Mouse (Mus musculus) cerebellum, adult (tissue): ENCODE data around the gene Fgfr2.

Experiments
- ATAC-seq: cut with Nextera tagmentation; 2 replicates; pipeline ENCODE4 v1.9.2; 2017; ENCODE audit warnings: mild to moderate bottlenecking, moderate library complexity, mixed read lengths; ENCODE audit not compliant: insufficient number of reproducible peaks, low FRiP score, low TSS enrichment

The Fgfr2 gene

DNA sequence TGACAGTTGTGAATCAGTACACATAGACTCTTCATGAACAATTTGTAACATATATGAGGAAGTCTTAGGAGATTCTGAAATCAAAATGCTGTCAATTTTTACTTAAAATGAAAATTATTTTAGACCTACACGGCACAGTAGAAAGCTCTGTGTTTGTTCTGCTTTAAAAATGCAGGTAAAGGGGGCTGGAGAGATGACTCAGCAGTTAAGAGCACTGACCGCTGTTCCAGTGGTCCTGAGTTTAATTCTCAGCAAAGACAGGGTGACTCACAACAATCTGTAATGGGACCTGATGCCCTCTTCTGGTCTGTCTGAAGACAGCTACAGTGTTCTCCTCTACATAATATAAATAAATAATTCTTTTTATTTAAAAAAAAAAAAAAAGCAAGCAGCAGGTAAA is 157.4 kb downstream of the Fgfr2 start:
- no peak for ATAC-seq

DNA sequence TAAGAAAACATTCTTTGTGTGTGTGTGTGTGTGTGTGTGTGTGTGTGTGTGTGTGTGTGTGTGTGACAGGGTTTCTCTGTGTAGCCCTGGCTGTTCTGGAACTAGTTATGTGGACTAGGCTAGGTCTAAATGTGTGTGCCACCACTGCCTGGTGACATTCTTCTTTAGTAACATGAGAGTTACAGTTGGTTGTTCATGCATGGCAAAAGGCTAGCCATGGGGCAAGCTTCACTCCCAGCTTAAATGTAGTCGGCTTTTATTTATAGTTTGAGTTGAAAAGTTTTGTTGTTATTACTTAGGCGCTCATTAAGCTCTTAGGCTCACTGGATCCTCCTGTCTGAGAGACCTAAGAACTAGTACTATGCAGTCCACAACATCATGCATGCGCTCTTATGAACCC is 158.8 kb downstream of the Fgfr2 start:
- no peak for ATAC-seq

- ATAC-seq = no peak
Measured at GRCm38 (mm10) chr7:132950613-132951012, 172.5 kb downstream of the Fgfr2 start.

GRCm38 (mm10) chr7:132949968-132950367 is 173.2 kb downstream of the Fgfr2 start:
- ATAC-seq = no peak

GRCm38 (mm10) chr7:132940569-132940968 is 182.6 kb downstream of the Fgfr2 start:
- no peak for ATAC-seq

GRCm38 (mm10) chr7:132939118-132939517 is 184.0 kb downstream of the Fgfr2 start:
- ATAC-seq = no peak

DNA sequence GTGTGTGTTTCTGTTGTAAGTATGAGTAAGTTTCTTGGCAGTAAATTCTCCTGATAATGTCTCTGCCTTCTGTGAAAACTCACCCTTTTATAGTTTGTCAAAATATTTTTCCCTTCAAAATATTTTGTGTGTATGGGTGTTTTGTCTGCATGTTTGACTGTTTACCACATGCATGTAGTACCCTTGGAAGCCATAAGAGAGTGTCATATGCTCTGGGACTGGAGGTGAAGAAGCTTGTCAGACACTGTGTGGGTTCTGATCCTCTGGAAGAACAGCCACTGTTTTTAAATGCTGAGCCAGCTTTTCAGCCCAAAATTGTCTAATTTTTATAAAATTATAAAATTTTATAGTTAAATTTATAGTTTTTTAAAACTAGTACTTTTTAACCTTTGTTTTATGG is 188.4 kb downstream of the Fgfr2 start:
- no peak for ATAC-seq

DNA sequence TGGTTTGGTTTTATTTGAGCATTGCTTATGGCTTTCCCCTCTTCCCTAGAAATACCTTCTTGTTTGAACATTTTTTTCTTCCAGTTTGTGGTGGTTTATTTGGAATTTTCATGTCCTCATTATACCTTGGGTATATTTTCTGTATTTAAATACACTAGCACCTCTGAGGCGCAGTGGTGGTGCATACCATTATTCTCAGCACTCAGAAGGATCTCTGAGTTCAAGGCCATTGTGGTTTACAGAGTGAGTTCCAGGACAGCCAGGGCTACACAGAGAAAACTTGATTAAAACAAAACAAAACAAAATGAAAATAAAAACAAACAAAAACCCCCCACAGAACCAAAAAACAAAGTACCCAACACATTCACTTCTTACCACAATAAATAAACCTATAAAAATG is 189.8 kb downstream of the Fgfr2 start:
- no peak for ATAC-seq

DNA sequence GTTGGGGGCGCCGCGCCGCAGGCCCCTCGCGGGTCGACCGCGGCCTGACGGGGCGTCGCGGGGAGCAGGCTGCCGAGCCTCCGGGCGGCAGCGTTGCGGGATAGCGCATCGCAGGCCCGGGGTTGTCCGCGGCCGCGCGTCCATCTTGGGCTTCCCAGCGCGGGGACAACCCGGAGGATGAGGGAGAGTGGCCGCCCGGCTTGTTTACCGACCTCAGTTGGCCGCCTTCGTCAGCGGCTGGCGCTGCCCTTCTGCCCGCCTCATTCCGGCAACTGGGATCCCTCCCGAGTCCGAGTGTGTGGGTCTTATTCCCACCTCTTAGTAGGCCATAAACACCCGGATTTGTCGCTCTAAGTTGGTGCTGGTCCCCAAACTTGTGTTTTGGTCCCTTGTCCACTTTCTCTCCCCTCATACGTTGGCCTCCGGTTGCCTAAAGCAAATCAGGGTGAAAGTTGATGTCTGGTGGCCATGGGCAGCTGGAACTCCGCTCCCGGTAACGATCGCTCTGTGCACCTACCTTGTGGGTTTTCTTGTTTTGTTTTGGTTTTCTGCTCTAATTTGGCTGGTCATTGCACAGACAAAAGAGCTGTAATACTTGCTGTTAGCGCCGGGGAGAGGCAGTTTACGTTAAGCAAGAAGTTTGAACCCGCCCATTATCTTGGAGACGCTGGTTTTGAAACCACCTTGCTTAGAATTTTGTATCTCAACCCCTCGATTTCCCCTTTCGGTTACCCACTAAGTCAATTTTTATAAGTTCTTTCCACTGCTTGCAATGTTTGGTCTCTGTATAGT is 191.4 kb downstream of the Fgfr2 start:
- peak; percentile 8; the same call in 1 of the 2 replicates for ATAC-seq

DNA sequence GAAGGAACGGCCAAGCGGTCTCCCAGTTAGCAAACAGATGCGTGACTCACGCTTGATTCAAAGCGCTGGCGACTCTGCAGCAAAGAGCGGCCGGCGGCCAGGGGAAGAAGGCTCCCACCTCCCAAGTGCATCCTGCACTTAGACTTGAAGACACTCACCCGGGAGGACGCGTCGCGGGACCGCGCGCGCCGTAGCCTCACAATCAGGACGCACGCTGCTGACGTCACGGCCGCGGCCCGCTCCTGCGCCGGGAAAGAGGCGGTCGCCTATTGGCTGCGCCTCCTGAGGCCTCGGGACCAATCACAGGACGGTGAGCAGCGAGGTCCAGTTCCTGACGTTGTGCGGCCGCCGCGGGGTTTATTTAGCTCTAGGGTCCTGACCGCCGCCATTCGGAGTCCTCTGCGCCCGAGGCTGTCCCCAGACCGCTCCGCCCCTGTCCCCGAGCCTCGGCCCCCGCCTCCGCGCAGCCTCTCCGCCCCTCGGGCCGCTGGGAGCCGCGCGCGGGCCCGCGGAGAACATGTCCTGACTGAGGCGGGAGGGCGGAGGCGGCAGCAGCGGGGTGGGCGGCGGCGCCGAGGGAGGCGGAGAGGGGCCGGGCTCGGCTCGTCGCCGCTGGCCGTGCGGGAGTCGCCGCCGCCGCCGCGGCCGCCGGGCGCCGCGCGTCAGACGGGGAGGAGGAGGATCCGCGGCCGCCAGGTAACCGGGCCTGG is 192.1 kb downstream of the Fgfr2 start, which contains the start of gene Zranb1:
TSS of gene Zranb1 (plus strand) at position 293 of the 710 bp plus-strand sequence.
- peak; percentile 100 for ATAC-seq

GRCm38 (mm10) chr7:132930055-132930454 is 193.1 kb downstream of the Fgfr2 start:
- ATAC-seq = no peak

GRCm38 (mm10) chr7:132927201-132927600 is 195.9 kb downstream of the Fgfr2 start:
- no peak for ATAC-seq

DNA sequence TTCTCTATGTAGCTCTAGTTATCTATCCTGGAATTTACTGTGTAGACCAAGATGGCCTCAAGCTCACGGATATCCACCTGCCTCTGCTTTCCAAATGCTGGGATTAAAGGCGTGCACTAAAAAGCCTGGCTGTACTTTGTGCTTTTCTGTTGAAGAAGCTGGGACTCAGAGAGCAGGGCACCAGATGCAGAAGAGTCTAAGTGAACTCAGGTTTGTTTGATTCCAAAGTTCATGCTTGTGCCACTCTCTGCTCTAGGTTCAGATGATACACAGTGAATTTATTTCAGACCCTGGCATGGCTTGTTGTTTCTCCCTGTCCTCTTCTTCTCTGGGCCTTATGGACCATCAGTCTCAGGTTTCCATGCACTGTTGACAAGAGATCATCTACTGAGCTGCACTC is 197.9 kb downstream of the Fgfr2 start:
- ATAC-seq = no peak

- no peak for ATAC-seq
Measured at GRCm38 (mm10) chr7:132921971-132922370, 201.2 kb downstream of the Fgfr2 start.

- no peak for ATAC-seq
Measured at GRCm38 (mm10) chr7:132903796-132904195, 219.4 kb downstream of the Fgfr2 start.

- ATAC-seq = no peak
Measured at GRCm38 (mm10) chr7:132900826-132901531, 222.2 kb downstream of the Fgfr2 start.

- no peak for ATAC-seq
Measured at GRCm38 (mm10) chr7:132898234-132898633, 224.9 kb downstream of the Fgfr2 start.

DNA sequence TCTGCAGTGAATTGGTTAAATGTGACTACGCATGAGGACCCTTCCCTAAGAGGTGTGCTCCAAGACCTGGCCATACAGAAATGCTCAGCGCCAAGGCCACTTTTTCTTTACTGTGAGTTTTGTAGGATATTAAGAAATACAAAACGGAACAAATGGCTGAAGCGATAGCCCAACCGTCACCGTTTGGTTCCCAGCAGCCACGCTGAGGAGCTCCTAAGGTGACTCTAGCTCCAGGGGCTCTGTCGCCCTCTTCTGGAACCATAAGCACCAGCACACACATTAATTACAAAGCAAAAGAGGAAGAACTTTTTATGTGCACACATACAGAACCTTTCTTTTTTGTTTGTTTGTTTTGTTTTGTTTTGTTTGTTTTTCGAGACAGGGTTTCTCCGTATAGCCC is 225.9 kb downstream of the Fgfr2 start:
- no peak for ATAC-seq

- ATAC-seq = no peak
Measured at GRCm38 (mm10) chr7:132896206-132896815, 226.8 kb downstream of the Fgfr2 start.

DNA sequence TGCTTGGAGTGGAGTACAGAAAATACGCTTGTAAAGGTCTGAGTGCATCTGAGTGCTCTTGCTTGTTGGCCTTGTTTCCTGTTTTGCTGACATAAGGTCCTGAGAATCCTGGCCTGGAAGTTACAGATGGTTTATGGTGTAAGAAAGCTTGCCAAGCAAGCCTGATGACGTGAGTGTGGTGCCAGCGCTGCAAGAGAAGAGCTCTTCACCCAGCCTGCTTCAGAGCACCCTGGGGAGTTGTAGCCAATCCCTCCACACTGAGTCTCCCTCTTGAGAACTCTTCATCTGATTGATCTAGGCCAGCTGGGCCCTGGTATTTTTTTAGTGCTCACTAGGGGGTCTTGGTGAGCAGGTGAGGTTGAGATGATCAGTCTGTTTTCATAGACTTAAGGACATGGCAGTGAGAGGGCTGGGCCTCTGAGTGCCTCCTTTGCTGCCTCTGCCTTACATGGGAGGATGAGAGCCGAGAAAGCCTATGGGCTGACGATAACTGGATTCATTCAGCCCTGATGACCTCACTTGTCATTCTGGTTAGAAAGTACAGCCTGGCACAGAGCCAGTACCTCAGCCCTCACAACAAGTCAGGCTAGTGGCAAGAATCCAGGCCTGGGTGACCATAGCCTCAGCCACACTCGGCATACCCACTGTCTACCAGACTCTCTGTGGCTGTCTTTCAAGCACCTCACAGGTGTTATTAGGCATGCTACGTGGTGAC is 228.2 kb downstream of the Fgfr2 start:
- ATAC-seq = 0 out of 2 replicates have a peak, but pooled peaks have one; percentile 11
